Mouse (Mus musculus): ENCODE data around the gene Spast. TPM values are rescaled to one million over a fixed set of nuclear protein-coding genes. Genes with fewer than 3 reads are reported as not detected.
"Not testable (repeated sequence)": the region's sequence is repeated elsewhere in the genome, so short reads cannot be mapped to it uniquely, and the experiment has no call there.

The Spast gene
- polyA plus RNA-seq, 1 experiment from 2014 or later, result 5.9 TPM

- H3K4me3 ChIP-seq (ENCODE audit: low read depth, low read length), result no peak within 1 kb of the TSS
- WGBS (ENCODE audit: insufficient replicate concordance), result 74% methylated on average over 2 of the region's 2 CpGs
- H3K4me1 ChIP-seq (ENCODE audit: insufficient read depth), result no peaks in the 10 kb centered on the region
- no peak for TF ChIP-seq EP300 (IDR thresholded peaks at IDR 0.05; ENCODE audit: low read depth)
- TF ChIP-seq CTCF (IDR thresholded peaks at IDR 0.05; ENCODE audit: low read depth), result no peak
- no peaks in the 10 kb centered on the region for H3K27me3 ChIP-seq (ENCODE audit: insufficient read depth, low read length)
- H3K27ac ChIP-seq (ENCODE audit: low read depth), result no peak within 1 kb of the TSS
- H3K36me3 ChIP-seq (replicated peaks; ENCODE audit: insufficient read depth, low read length), result no peaks in the 10 kb centered on the region
- no peak within 1 kb of the TSS for H3K4me2 ChIP-seq (ENCODE audit: low read depth, low read length)
- no peaks in the 10 kb centered on the region for H3K9me3 ChIP-seq (ENCODE audit: low read length)
- ATAC-seq, result no peak
- H3K9ac ChIP-seq (replicated peaks), result no peak within 1 kb of the TSS
- no peak for DNase-seq
These were observed 14.9 kb upstream of the Spast start, which contains the start of gene Dpy30 for GRCm38 (mm10) chr17:74323844-74324243. Dpy30 (minus strand) TSS chr17:74323944.

GRCm38 (mm10) chr17:74327195-74327594 lies 11.6 kb upstream of the Spast start:
- 82% methylated on average over 7 of the region's 7 CpGs for WGBS (ENCODE audit: insufficient replicate concordance)
- H3K27ac ChIP-seq (ENCODE audit: low read depth); H3K4me2 ChIP-seq (ENCODE audit: low read depth, low read length); H3K27me3 ChIP-seq (ENCODE audit: insufficient read depth, low read length); ATAC-seq; H3K4me1 ChIP-seq (ENCODE audit: insufficient read depth); DNase-seq; H3K36me3 ChIP-seq (replicated peaks; ENCODE audit: insufficient read depth, low read length); H3K4me3 ChIP-seq (ENCODE audit: low read depth, low read length); H3K9ac ChIP-seq (replicated peaks); H3K9me3 ChIP-seq (ENCODE audit: low read length): not testable (repeated sequence)

- H3K9ac ChIP-seq (replicated peaks); H3K27ac ChIP-seq (ENCODE audit: low read depth); H3K4me1 ChIP-seq (ENCODE audit: insufficient read depth); H3K9me3 ChIP-seq (ENCODE audit: low read length); H3K4me3 ChIP-seq (ENCODE audit: low read depth, low read length); H3K36me3 ChIP-seq (replicated peaks; ENCODE audit: insufficient read depth, low read length); H3K4me2 ChIP-seq (ENCODE audit: low read depth, low read length); H3K27me3 ChIP-seq (ENCODE audit: insufficient read depth, low read length): not testable (repeated sequence)
- DNase-seq, result peak; percentile 83
- peak; percentile 85 for TF ChIP-seq CTCF (IDR thresholded peaks at IDR 0.05; ENCODE audit: low read depth)
- 38% methylated on average over 2 of the region's 2 CpGs for WGBS (ENCODE audit: insufficient replicate concordance)
- ATAC-seq, result peak; percentile 69; the same call in 1 of the 2 replicates
These were observed 10.6 kb upstream of the Spast start for GRCm38 (mm10) chr17:74328146-74328545.

- Histone ChIP-seq H3K4me1 (ENCODE audit: insufficient read depth) (no peaks in the 10 kb centered on the region), H3K9me3 (ENCODE audit: low read length) (no peaks in the 10 kb centered on the region), H3K27me3 (ENCODE audit: insufficient read depth, low read length) (no peaks in the 10 kb centered on the region), H3K9ac (replicated peaks) (no peak overlapping the region), H3K27ac (ENCODE audit: low read depth) (peak overlapping the region; percentile 69), H3K4me3 (ENCODE audit: low read depth, low read length) (no peak overlapping the region), H3K36me3 (replicated peaks; ENCODE audit: insufficient read depth, low read length) (no peaks in the 10 kb centered on the region), H3K4me2 (ENCODE audit: low read depth, low read length) (peak overlapping the region; percentile 14; the same call in 1 of the 2 replicates)
- ATAC-seq, result peak; percentile 93
- WGBS (ENCODE audit: insufficient replicate concordance), result 51% methylated on average over 9 of the region's 9 CpGs
- DNase-seq, result peak; percentile 40
- no peak for TF ChIP-seq CTCF (IDR thresholded peaks at IDR 0.05; ENCODE audit: low read depth)
- TF ChIP-seq EP300 (IDR thresholded peaks at IDR 0.05; ENCODE audit: low read depth), result 0 out of 2 replicates have a peak, but pooled peaks have one; percentile 24
These were observed 7.6 kb upstream of the Spast start for GRCm38 (mm10) chr17:74331049-74331676.

GRCm38 (mm10) chr17:74338225-74338931 lies 409 bp upstream of the Spast start:
- ATAC-seq (peak; percentile 97), DNase-seq (peak; percentile 96)
- Histone ChIP-seq H3K4me1 (ENCODE audit: insufficient read depth) (peaks cover 24% of the 10 kb centered on the region), H3K36me3 (replicated peaks; ENCODE audit: insufficient read depth, low read length) (no peaks in the 10 kb centered on the region), H3K9me3 (ENCODE audit: low read length) (no peaks in the 10 kb centered on the region), H3K4me3 (ENCODE audit: low read depth, low read length) (peak overlapping the region; percentile 78), H3K4me2 (ENCODE audit: low read depth, low read length) (peak overlapping the region; percentile 80), H3K27me3 (ENCODE audit: insufficient read depth, low read length) (no peaks in the 10 kb centered on the region), H3K9ac (replicated peaks) (peak overlapping the region; percentile 86), H3K27ac (ENCODE audit: low read depth) (peak overlapping the region; percentile 98)
- no peak for TF ChIP-seq EP300 (IDR thresholded peaks at IDR 0.05; ENCODE audit: low read depth)
- TF ChIP-seq CTCF (IDR thresholded peaks at IDR 0.05; ENCODE audit: low read depth), result no peak
- WGBS (ENCODE audit: insufficient replicate concordance), result under 1% methylated on average over 31 of the region's 50 CpGs

GRCm38 (mm10) chr17:74341151-74341550 lies 2.4 kb downstream of the Spast start:
- Histone ChIP-seq H3K27me3 (ENCODE audit: insufficient read depth, low read length) (no peaks in the 10 kb centered on the region), H3K27ac (ENCODE audit: low read depth) (no peak overlapping the region), H3K4me3 (ENCODE audit: low read depth, low read length) (no peak overlapping the region), H3K36me3 (replicated peaks; ENCODE audit: insufficient read depth, low read length) (no peaks in the 10 kb centered on the region; the same call in 1 of the 2 replicates), H3K9me3 (ENCODE audit: low read length) (no peaks in the 10 kb centered on the region), H3K4me2 (ENCODE audit: low read depth, low read length) (peak overlapping the region; percentile 80), H3K9ac (replicated peaks) (no peak overlapping the region), H3K4me1 (ENCODE audit: insufficient read depth) (peaks cover 24% of the 10 kb centered on the region)
- WGBS (ENCODE audit: insufficient replicate concordance), result 64% methylated on average over 5 of the region's 5 CpGs
- no peak for TF ChIP-seq CTCF (IDR thresholded peaks at IDR 0.05; ENCODE audit: low read depth)
- no peak for TF ChIP-seq EP300 (IDR thresholded peaks at IDR 0.05; ENCODE audit: low read depth)
- ATAC-seq (no peak), DNase-seq (no peak)
